8 mouse cellular contexts compared by ENCODE assay signal in the genomic region with DNA sequence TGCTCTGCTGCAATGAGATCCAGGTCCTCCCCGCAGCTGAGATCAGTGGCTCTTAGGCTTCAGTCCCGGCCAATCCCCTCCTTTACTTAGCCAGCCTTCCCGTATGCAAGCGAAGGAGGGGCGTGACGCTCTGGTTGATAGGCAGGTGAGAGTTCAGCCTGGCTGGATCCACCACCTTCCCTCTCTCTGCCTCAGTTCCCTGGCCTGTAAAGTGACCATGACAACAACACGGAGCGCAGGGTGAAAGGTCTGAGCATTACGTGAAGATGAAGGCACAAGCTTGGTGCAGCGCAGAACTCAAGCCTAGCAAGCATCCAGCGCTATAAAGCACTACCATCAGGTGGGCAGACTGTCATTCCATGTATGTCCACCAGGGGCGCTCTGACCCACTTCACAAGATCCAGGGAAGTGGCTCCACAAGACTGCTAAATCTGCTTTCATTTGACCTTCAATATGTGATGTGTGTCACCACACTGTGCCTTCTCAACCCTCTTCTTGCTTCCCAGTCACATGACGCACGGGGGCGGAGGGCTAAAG. TPM values are rescaled to one million over a fixed set of nuclear protein-coding genes. Genes with fewer than 3 reads are reported as not detected.
A peak's percentile ranks its signal among the peaks of the same experiment; 100 is the strongest.
DNase-seq lines count a peak whose midpoint lies in the region; ATAC-seq and TF ChIP-seq lines count a peak whose summit lies in the region.

No protein-coding gene starts in this region.

- no peaks in the 10 kb centered on the region for H3K36me3 ChIP-seq in intestine, postnatal 0 days (ENCODE audit: control insufficient read depth, insufficient read depth)
- no peaks in the 10 kb centered on the region for H3K36me3 ChIP-seq in limb, embryonic 10.5 days
- no peaks in the 10 kb centered on the region for H3K36me3 ChIP-seq in midbrain, embryonic 13.5 days

- peak overlapping the region; percentile 21; the same call in 1 of the 2 replicates for H3K4me2 ChIP-seq in intestine, postnatal 0 days (replicated peaks; ENCODE audit: low read depth)
- H3K4me2 ChIP-seq in midbrain, embryonic 13.5 days (replicated peaks): 0 out of 2 replicates have a peak overlapping the region, but pooled peaks have one; percentile 11

- H3K4me1 ChIP-seq in intestine, postnatal 0 days (replicated peaks; ENCODE audit: control insufficient read depth, insufficient read depth, low read length): no peaks in the 10 kb centered on the region
- peaks cover 19% of the 10 kb centered on the region for H3K4me1 ChIP-seq in limb, embryonic 10.5 days
- H3K4me1 ChIP-seq in midbrain, embryonic 13.5 days (replicated peaks): peaks cover 10% of the 10 kb centered on the region; the same call in 1 of the 2 replicates

- no peak overlapping the region for H3K27ac ChIP-seq in intestine, postnatal 0 days (ENCODE audit: low read depth, low read length)
- H3K27ac ChIP-seq in limb, embryonic 10.5 days: peak overlapping the region; percentile 59
- H3K27ac ChIP-seq in midbrain, embryonic 13.5 days: no peak overlapping the region

- no peaks in the 10 kb centered on the region for H3K27me3 ChIP-seq in intestine, postnatal 0 days (replicated peaks; ENCODE audit: control insufficient read depth, insufficient read depth, low read length)
- no peaks in the 10 kb centered on the region for H3K27me3 ChIP-seq in limb, embryonic 10.5 days (ENCODE audit: low read depth, poor library complexity, severe bottlenecking)
- H3K27me3 ChIP-seq in midbrain, embryonic 13.5 days: peaks cover 7% of the 10 kb centered on the region

- no peaks in the 10 kb centered on the region for H3K9me3 ChIP-seq in intestine, postnatal 0 days (ENCODE audit: control insufficient read depth)
- H3K9me3 ChIP-seq in limb, embryonic 10.5 days (replicated peaks): no peaks in the 10 kb centered on the region
- H3K9me3 ChIP-seq in midbrain, embryonic 13.5 days: no peaks in the 10 kb centered on the region

- H3K9ac ChIP-seq in intestine, postnatal 0 days (ENCODE audit: low read depth, low read length): no peak overlapping the region
- H3K9ac ChIP-seq in midbrain, embryonic 13.5 days (replicated peaks): no peak overlapping the region

- DNase-seq in spleen, adult 18-20 months: peak; percentile 70 to 83
- DNase-seq in spleen, adult 12 weeks (ENCODE audit: low spot score): no peak
- peak; percentile 87 for DNase-seq in embryo, embryonic 9.5 days (ENCODE audit: extremely low spot score)
- DNase-seq in limb, embryonic 10.5 days (ENCODE audit: low spot score): peak; percentile 90
- peak; percentile 64 for DNase-seq in skeletal muscle tissue, adult 2 months (ENCODE audit: low read depth, low spot score)

- H3K4me3 ChIP-seq in intestine, postnatal 0 days (ENCODE audit: low read depth, low read length): no peak overlapping the region
- peak overlapping the region; percentile 27; the same call in 1 of the 2 replicates for H3K4me3 ChIP-seq in limb, embryonic 10.5 days
- no peak overlapping the region for H3K4me3 ChIP-seq in midbrain, embryonic 13.5 days (replicated peaks)

- WGBS in intestine, postnatal 0 days: 5% methylated on average over 15 of the region's 15 CpGs
- WGBS in limb, embryonic 10.5 days: 3% methylated on average over 15 of the region's 15 CpGs
- WGBS in midbrain, embryonic 13.5 days: 4% methylated on average over 15 of the region's 15 CpGs

- peak; percentile 98 for TF ChIP-seq CTCF in intestine, postnatal 0 days (IDR thresholded peaks at IDR 0.05; ENCODE audit: low read depth)

- peak; percentile 75 for ATAC-seq in granulocyte monocyte progenitor cell, adult 5-6 weeks (replicated peaks; ENCODE audit: poor library complexity, severe bottlenecking)
- ATAC-seq in intestine, postnatal 0 days: peak; percentile 65
- ATAC-seq in midbrain, embryonic 13.5 days: peak; percentile 69

RNA-seq across cellular contexts. Expression of gene Rpl11, which starts 18.0 kb away (rescaled TPM):
- total RNA-seq in granulocyte monocyte progenitor cell, adult 5-6 weeks (2014; fragmentation: Nextera tagmentation): 1,756 and 1,826 TPM in 2 replicates
- 806 and 1,025 TPM in 2 replicates for total RNA-seq in granulocyte monocyte progenitor cell, adult 5-6 weeks (2017)
- polyA plus RNA-seq in intestine, postnatal 0 days (2015; fragmentation: Nextera tagmentation; extraction: Ambion mirVana): 268 and 276 TPM in 2 replicates
- 510 and 589 TPM in 2 replicates for polyA plus RNA-seq in limb, embryonic 10.5 days (2016; fragmentation: Nextera tagmentation; extraction: Ambion mirVana)
- 333 and 348 TPM in 2 replicates for polyA plus RNA-seq in midbrain, embryonic 13.5 days (2015; fragmentation: Nextera tagmentation; extraction: Ambion mirVana)

RNA-seq across cellular contexts. Expression of gene Eloa, which starts 49.7 kb away (rescaled TPM):
- total RNA-seq in granulocyte monocyte progenitor cell, adult 5-6 weeks (2014; fragmentation: Nextera tagmentation): 49.1 and 52.3 TPM in 2 replicates
- total RNA-seq in granulocyte monocyte progenitor cell, adult 5-6 weeks (2017): 62.1 and 63.6 TPM in 2 replicates
- polyA plus RNA-seq in intestine, postnatal 0 days (2015; fragmentation: Nextera tagmentation; extraction: Ambion mirVana): 17.1 and 18.3 TPM in 2 replicates
- polyA plus RNA-seq in limb, embryonic 10.5 days (2016; fragmentation: Nextera tagmentation; extraction: Ambion mirVana): 33.2 and 38.9 TPM in 2 replicates
- polyA plus RNA-seq in midbrain, embryonic 13.5 days (2015; fragmentation: Nextera tagmentation; extraction: Ambion mirVana): 27.8 and 30.1 TPM in 2 replicates
